Mouse (Mus musculus) midbrain, embryonic 10.5 days (tissue): Measurements from ENCODE around the gene Il1b. TPM values are rescaled to one million over a fixed set of nuclear protein-coding genes. Genes with fewer than 3 reads are reported as not detected.

ENCODE experiments used
- DNase-seq: peaks from one replicate; pipeline ENCODE4 v3.0.0-alpha.2; 2017; ENCODE audit warnings: low spot score
- H3K27ac ChIP-seq: fragments of 300-500 bp; sonication (generic); replicated peaks from 2 replicates; pipeline ENCODE4 v1.5.1; 2016; ENCODE audit warnings: mild to moderate bottlenecking
- H3K27me3 ChIP-seq: fragments of 300-500 bp; sonication (generic); 2 replicates; pipeline ENCODE4 v1.6.1; 2016; ENCODE audit warnings: low read depth, mild to moderate bottlenecking; ENCODE audit not compliant: poor library complexity, severe bottlenecking
- H3K36me3 ChIP-seq: fragments of 300-500 bp; sonication (generic); 2 replicates; pipeline ENCODE4 v1.6.1; 2016; ENCODE audit warnings: mild to moderate bottlenecking, moderate library complexity
- H3K4me1 ChIP-seq: fragments of 300-500 bp; sonication (generic); 2 replicates; pipeline ENCODE4 v1.6.1; 2016
- H3K4me3 ChIP-seq: fragments of 300-500 bp; sonication (generic); 2 replicates; pipeline ENCODE4 v1.5.1; 2016; ENCODE audit warnings: mild to moderate bottlenecking, moderate library complexity
- H3K9me3 ChIP-seq: fragments of 300-500 bp; sonication (generic); replicated peaks from 2 replicates; pipeline ENCODE4 v1.6.1; 2016; ENCODE audit warnings: mild to moderate bottlenecking
- WGBS: fragments of 180-500 bp; shearing (Covaris S2); methylation state at CpG from one replicate; pipeline ENCODE4 v1.1.7; 2016; 5-methylcytosine and 5-hydroxymethylcytosine counted together
- polyA plus RNA-seq: library from polyadenylated mRNA; unstranded; fragments of >200 nt; fragmentation: Nextera tagmentation; extraction: Ambion mirVana; gene quantifications from 2 replicates; pipeline ENCODE4 v1.2.1, GENCODE M21; 2016

The Il1b gene
- polyA plus RNA-seq: 0.14 TPM in 1 of 2 replicates, not detected in the other

- no peak for DNase-seq
- Histone ChIP-seq H3K27me3 (no peaks in the 10 kb centered on the region), H3K27ac (no peak within 1 kb of the TSS), H3K36me3 (no peaks in the 10 kb centered on the region), H3K4me1 (no peaks in the 10 kb centered on the region), H3K9me3 (no peaks in the 10 kb centered on the region), H3K4me3 (no peak within 1 kb of the TSS)
- 90% methylated on average over 3 of the region's 3 CpGs for WGBS
These were observed at the start of gene Il1b for GRCm38 (mm10) chr2:129371039-129371438. Gene Il1b, minus strand, starts transcription at chr2:129371139.

- Histone ChIP-seq H3K36me3 (no peaks in the 10 kb centered on the region), H3K4me3 (no peak overlapping the region), H3K27ac (no peak overlapping the region), H3K27me3 (no peaks in the 10 kb centered on the region), H3K4me1 (peaks cover 3% of the 10 kb centered on the region; the same call in 1 of the 2 replicates), H3K9me3 (0 out of 2 replicates have a peak, but pooled peaks cover 5% of the 10 kb centered on the region)
- WGBS: 92% methylated on average over 3 of the region's 3 CpGs
- DNase-seq: no peak
These were observed 48.5 kb upstream of the Il1b start for GRCm38 (mm10) chr2:129419361-129419880.

DNA sequence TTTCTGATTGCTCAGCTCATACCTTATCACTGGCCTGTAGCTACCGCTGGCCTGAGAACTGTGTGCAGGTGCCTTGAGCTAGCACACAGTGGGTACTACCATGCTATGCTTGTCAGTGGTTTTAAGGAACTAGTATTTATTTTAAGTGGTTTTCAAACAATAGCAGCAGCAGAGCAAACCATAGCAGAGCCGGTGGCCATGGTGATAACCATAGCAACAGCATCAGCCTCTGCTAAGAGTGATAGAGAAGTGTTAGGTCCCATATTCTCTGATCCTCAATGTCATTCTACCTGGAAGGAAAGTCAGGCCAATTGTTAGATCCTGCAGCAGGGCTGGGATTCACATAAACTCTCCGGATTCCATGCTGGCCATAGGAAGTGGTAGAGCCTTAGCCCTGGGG is 43.7 kb upstream of the Il1b start:
- Histone ChIP-seq H3K4me1 (peaks cover 5% of the 10 kb centered on the region; the same call in 1 of the 2 replicates), H3K9me3 (no peaks in the 10 kb centered on the region), H3K27me3 (no peaks in the 10 kb centered on the region), H3K4me3 (no peak overlapping the region), H3K27ac (no peak overlapping the region), H3K36me3 (no peaks in the 10 kb centered on the region)
- 85% methylated on average over 3 of the region's 3 CpGs for WGBS
- no peak for DNase-seq

DNA sequence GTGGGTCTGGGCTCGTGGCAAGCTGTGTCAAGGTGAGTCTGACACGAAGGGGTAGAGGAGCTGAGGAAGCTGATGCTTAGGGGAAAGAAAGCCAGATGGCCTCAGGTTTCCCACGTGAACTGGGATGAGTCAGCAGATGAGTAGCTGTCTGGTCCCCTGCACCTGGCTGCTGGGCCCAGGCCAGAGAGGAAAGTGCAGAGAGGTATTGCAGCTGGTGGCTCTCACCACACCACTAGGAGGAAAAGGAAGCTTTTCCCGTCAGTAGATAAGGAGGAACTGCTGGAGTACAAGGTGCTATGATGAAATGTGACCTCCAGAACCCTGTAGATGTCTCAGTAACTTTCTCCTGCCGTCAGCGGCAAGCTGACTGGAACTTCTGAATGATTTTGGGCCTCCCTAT is 42.5 kb upstream of the Il1b start:
- no peak for DNase-seq
- Histone ChIP-seq H3K4me3 (no peak overlapping the region), H3K36me3 (no peaks in the 10 kb centered on the region), H3K4me1 (peaks cover 5% of the 10 kb centered on the region; the same call in 1 of the 2 replicates), H3K9me3 (no peaks in the 10 kb centered on the region), H3K27ac (no peak overlapping the region), H3K27me3 (no peaks in the 10 kb centered on the region)
- WGBS: 76% methylated on average over 6 of the region's 6 CpGs

DNA sequence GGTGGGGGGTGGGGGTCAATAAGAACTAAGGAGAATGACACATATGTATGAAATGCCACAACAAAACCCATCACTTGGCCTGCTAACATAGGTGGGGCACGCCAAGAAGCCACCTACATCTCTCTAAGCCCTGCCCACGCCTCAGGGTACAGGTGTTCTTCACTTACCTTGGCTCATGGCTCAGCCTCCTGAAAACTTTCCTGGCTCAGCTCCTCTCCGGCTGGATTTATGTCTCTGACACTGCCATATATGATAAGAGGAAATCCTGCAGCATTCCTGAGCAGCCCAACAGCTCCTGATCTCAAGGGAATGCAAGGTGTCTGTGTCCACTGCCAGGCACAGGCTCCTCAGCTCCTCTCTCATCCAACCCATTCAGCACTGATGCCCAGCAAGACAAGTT is 40.7 kb upstream of the Il1b start:
- DNase-seq: no peak
- H3K27me3 ChIP-seq: no peaks in the 10 kb centered on the region
- H3K27ac ChIP-seq: no peak overlapping the region
- no peak overlapping the region for H3K4me3 ChIP-seq
- H3K9me3 ChIP-seq: no peaks in the 10 kb centered on the region
- peaks cover 5% of the 10 kb centered on the region; the same call in 1 of the 2 replicates for H3K4me1 ChIP-seq
- no peaks in the 10 kb centered on the region for H3K36me3 ChIP-seq
- 77% methylated on average over 3 of the region's 3 CpGs for WGBS

DNA sequence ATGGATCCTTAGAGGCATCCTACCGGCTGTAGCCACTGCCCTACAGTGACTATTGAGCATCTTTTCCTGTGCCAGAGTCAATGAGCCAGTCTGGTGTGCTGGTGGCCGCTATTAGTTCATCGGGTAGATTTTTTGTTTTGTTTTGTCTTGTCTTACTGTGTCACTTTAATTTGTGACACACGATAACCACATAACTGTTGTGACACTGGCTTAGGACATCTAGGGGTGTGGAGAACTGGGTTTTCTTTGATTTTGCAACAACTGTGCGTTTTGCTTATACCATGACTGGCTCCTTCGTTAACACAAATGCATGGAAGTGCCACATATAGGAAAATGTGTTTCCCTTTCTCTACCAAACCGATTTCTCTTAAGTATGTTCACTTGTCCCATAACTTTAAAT is 39.4 kb upstream of the Il1b start:
- WGBS: 90% methylated on average over 7 of the region's 7 CpGs
- DNase-seq: no peak

GRCm38 (mm10) chr2:129408476-129408875 is 37.5 kb upstream of the Il1b start:
- peak; percentile 72 for DNase-seq
- H3K27ac ChIP-seq: no peak overlapping the region
- no peak overlapping the region for H3K4me3 ChIP-seq
- 20% methylated on average over 18 of the region's 18 CpGs for WGBS
- H3K36me3 ChIP-seq: no peaks in the 10 kb centered on the region
- H3K9me3 ChIP-seq: no peaks in the 10 kb centered on the region
- no peaks in the 10 kb centered on the region for H3K4me1 ChIP-seq
- no peaks in the 10 kb centered on the region for H3K27me3 ChIP-seq

More for the DNA sequence above, 39.4 kb upstream of the Il1b start:
- no peak overlapping the region for H3K27ac ChIP-seq
- H3K4me3 ChIP-seq: no peak overlapping the region
- H3K4me1 ChIP-seq: peaks cover 5% of the 10 kb centered on the region; the same call in 1 of the 2 replicates
- no peaks in the 10 kb centered on the region for H3K27me3 ChIP-seq
- H3K36me3 ChIP-seq: no peaks in the 10 kb centered on the region
- no peaks in the 10 kb centered on the region for H3K9me3 ChIP-seq

GRCm38 (mm10) chr2:129407596-129407995 is 36.7 kb upstream of the Il1b start:
- Histone ChIP-seq H3K27me3 (no peaks in the 10 kb centered on the region), H3K4me1 (no peaks in the 10 kb centered on the region), H3K27ac (no peak overlapping the region), H3K36me3 (no peaks in the 10 kb centered on the region), H3K4me3 (no peak overlapping the region), H3K9me3 (no peaks in the 10 kb centered on the region)
- 95% methylated on average over 13 of the region's 13 CpGs for WGBS
- DNase-seq: no peak

DNA sequence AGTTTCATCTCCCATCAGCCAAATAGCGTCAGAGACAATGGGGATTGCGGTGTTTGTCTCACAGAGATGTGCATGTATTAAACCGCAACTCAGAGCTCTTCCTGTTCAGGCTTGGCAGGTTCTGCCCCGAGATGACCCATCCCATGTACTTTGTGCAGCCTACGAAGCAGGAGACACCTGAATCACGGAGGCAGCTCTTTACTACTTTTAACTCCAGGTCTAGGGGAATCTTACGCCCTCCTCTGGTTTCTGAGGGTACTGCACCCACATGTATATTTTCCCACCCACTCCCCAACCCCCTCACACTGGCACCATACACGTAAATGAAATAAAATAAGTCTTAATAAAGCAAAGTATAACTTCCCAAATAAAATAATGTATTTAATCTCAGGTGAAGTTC is 35.6 kb upstream of the Il1b start:
- Histone ChIP-seq H3K27ac (no peak overlapping the region), H3K27me3 (no peaks in the 10 kb centered on the region), H3K9me3 (no peaks in the 10 kb centered on the region), H3K4me3 (no peak overlapping the region), H3K4me1 (no peaks in the 10 kb centered on the region), H3K36me3 (no peaks in the 10 kb centered on the region)
- WGBS: 84% methylated on average over 8 of the region's 8 CpGs
- DNase-seq: no peak

DNA sequence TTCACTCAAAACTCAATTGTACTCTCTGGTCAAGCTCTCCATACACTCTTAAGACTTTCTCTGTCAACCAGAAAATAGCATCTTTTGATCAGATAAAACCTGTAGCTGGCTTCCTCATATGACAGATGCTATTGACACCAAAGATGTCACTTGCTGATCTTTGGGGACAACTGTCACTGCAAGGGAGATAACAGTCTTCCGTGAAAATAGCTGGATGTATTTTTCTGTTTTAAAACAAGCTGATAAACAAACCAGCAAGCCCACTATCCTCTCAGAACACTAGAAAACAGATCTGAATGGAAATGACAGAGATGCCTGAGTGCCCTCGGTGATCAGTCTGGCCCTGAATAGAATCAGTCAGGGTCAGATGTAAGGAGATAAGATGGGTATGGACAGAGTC is 32.8 kb upstream of the Il1b start:
- DNase-seq: no peak
- Histone ChIP-seq H3K27ac (no peak overlapping the region), H3K9me3 (no peaks in the 10 kb centered on the region), H3K4me1 (no peaks in the 10 kb centered on the region), H3K36me3 (no peaks in the 10 kb centered on the region), H3K27me3 (no peaks in the 10 kb centered on the region), H3K4me3 (no peak overlapping the region)
- WGBS: 91% methylated on average over 2 of the region's 2 CpGs

- no peak overlapping the region for H3K27ac ChIP-seq
- DNase-seq: no peak
- no peaks in the 10 kb centered on the region for H3K9me3 ChIP-seq
- H3K4me3 ChIP-seq: no peak overlapping the region
- WGBS: 85% methylated on average over 3 of the region's 3 CpGs
- H3K27me3 ChIP-seq: no peaks in the 10 kb centered on the region
- no peaks in the 10 kb centered on the region for H3K4me1 ChIP-seq
- H3K36me3 ChIP-seq: no peaks in the 10 kb centered on the region
These were observed 31.4 kb upstream of the Il1b start for GRCm38 (mm10) chr2:129402330-129402729.

- Histone ChIP-seq H3K4me1 (no peaks in the 10 kb centered on the region), H3K27ac (no peak overlapping the region), H3K9me3 (no peaks in the 10 kb centered on the region), H3K27me3 (no peaks in the 10 kb centered on the region), H3K4me3 (no peak overlapping the region), H3K36me3 (no peaks in the 10 kb centered on the region)
- DNase-seq: peak; percentile 9
- WGBS: 88% methylated on average over 5 of the region's 5 CpGs
These were observed 30.9 kb upstream of the Il1b start for GRCm38 (mm10) chr2:129401803-129402202.

DNA sequence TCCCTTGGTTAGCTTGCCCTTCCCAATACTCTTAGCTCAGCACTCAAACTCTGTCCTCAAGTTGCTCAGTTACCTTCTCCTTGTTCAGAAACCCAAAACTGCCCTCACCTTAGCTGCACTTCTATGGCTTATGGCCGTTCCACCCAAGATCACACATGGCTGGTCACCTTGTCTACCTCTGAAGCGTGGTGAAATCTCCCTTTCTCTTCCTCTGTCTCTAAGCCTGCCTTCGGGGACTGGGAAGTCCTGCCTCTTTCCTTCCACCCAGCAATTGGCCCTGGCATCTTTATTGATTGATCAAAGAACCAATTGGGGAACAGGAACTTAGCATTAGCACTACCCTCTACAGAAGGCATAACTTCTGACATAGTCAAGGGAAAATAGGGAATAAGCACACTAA is 27.2 kb upstream of the Il1b start:
- Histone ChIP-seq H3K4me3 (no peak overlapping the region), H3K9me3 (no peaks in the 10 kb centered on the region), H3K27ac (no peak overlapping the region), H3K27me3 (no peaks in the 10 kb centered on the region), H3K4me1 (no peaks in the 10 kb centered on the region), H3K36me3 (no peaks in the 10 kb centered on the region)
- WGBS: 86% methylated on average over 3 of the region's 3 CpGs
- DNase-seq: no peak

DNA sequence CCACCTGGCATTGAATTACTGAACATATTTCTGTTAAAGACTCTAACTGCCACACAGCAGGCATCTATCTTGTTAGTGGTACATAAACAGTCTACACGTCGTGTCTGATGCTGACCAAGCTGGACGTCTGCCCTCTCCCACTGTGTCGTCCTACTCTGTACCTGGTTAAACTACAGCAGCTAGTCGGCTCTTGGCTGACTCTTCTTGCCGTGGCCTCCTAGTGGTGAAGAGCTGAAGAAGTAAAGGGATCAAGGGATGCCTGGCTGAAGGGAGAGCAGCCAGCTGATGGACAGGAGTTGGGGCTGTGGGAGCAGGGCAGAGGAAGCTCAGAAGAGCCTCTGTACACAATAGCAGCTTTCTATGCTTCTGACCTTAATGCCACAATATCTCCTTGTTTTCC is 22.6 kb upstream of the Il1b start:
- H3K9me3 ChIP-seq: no peaks in the 10 kb centered on the region
- 42% methylated on average over 6 of the region's 6 CpGs for WGBS
- H3K4me1 ChIP-seq: no peaks in the 10 kb centered on the region
- H3K4me3 ChIP-seq: no peak overlapping the region
- peak; percentile 19 for DNase-seq
- H3K27ac ChIP-seq: no peak overlapping the region
- no peaks in the 10 kb centered on the region for H3K27me3 ChIP-seq
- no peaks in the 10 kb centered on the region for H3K36me3 ChIP-seq
